Mouse (Mus musculus): ENCODE results near the gene Hepacam2.
A peak's percentile ranks its signal among the peaks of the same experiment; 100 is the strongest.
"Not testable (repeated sequence)": the region's sequence is repeated elsewhere in the genome, so short reads cannot be mapped to it uniquely, and the experiment has no call there.

The Hepacam2 gene

DNA sequence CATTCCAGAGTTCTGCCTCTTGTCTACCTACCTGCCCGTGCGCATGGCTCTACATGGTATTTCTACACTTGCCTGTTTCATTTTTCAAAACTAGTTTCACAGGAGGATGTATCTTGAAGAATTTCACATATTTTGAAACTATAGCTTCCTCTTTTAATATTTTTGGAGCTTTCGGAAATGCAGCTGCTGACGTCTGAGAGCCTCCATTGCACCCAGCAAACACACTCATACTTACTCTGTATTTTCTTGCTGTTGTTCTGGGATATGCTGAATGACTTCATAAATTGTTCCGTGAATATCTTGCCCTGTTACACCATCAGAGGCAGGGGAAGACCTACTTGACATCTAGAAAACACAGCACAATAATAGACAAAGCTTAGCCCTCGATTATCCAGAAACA lies 35.1 kb downstream of the Hepacam2 start:
- DNase-seq, result no peak

DNA sequence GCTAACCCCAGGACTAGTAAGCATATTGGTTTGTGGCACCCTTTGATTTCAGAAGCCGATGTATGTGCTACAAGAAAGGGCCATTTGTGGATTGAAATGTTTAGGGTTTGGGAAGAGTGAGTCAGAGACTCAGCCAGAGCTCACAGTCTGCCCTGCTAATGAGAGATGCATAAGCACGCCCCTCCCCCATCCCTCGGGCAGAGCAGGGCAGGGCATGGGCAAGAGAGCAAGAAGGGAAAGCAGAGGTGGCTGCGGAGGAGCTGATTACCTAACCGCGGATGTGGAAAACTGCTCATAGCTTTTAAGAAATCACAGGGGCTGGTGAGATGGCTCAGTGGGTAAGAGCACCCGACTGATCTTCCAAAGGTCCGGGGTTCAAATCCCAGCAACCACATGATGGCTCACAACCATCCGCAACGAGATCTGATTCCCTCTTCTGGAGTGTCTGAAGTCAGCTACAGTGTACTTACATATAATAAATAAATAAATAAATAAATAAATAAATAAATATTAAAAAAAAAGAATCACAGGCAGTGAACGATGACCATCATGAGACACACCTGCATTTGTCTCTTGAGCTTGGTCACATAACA lies 42.1 kb downstream of the Hepacam2 start:
- DNase-seq, result peak in 1 of 2 experiments; percentile 2

DNA sequence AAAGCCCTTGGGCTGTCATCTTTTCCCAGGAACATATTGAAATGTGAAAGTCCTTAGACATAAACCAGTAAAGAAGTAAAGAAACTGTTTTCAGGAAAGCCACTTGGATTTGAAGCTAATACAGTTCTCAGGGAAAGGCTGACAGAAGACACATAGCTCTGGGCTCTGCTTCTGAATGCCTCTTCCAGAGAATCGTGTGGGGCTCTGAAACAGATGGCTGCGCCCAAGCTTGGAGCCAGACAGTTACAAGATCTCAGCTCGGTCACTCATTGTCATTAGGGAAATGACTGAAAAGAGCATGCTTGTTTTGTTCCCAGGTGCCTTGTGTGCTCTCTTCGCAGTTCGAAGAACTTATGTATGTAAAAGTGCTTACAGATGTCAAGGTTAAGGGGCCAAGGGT lies 43.7 kb downstream of the Hepacam2 start:
- no peak for DNase-seq

DNA sequence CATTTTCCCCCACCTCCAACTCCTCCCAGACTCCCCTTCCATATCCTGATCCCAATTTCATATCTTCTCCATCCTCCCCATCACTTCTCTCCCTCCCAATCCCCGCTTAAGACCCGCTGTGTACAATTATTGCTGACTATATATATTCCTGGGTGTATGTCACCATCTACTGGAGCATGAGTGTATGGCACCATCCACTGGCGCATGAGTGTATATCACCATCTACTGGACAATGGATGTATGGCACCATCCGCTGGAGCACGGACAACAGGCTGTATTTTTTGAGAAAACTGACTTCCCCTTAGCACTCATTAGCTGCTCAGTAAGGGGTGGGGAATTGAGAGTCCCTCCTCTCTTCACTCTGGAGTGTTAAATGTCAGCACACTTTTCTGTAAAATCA lies 50.7 kb downstream of the Hepacam2 start:
- peak; percentile 32 to 54 for DNase-seq

DNA sequence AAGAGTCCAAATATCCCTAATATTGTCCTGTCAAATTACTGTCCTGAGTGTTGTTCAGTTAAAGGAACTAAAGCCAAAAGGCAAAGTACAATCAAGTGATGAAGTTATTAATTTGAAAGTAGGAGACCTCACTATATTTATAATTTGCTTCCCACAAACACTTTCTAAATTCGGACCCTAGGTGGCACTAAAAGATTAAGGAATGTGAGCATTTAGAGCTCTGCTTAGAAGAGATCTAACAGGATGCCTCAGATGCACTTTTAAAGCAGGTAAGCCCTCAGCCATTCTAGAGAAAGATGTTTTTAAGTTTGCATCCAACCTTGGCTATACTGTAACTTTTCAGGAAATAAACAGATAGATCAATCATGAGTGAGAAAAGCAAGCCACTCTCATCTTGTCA lies 54.2 kb downstream of the Hepacam2 start:
- no peak for DNase-seq

DNA sequence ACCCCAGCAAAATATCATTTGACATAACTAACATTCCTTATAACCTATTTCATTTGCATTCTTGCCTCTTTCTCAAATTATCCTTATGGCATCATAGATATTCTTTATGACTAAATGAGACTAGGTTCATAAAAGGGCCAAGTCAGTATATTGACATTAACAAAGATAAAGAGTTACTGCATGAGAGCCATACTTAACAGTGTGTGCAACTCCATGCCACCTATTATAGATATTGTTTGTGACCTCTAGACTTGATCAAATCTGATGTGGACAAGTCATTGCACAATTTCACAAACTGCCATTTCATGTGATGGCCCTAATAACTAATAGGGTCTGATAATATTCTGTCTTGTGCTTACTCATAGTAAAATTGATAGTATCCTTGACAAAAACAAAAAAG lies 62.0 kb downstream of the Hepacam2 start:
- no peak for DNase-seq

DNA sequence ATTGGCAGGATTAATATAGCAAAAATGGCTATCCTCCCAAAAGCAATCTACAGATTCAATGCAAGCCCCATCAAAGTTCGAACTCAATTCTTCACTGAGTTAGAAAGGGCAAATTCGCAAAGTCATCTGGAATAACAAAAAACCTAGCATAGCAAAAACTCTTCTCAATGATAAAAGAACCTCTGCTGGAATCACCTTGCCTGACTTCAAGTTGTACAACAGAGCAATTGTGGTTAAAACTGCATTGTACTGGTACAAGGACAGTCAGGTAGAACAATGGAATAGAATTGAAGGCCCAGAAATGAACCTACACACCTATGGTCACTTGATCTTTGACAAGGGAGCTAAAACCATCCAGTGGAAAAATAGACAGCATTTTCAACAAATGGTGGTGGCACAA lies 67.1 kb downstream of the Hepacam2 start:
- DNase-seq, result not testable (repeated sequence)

DNA sequence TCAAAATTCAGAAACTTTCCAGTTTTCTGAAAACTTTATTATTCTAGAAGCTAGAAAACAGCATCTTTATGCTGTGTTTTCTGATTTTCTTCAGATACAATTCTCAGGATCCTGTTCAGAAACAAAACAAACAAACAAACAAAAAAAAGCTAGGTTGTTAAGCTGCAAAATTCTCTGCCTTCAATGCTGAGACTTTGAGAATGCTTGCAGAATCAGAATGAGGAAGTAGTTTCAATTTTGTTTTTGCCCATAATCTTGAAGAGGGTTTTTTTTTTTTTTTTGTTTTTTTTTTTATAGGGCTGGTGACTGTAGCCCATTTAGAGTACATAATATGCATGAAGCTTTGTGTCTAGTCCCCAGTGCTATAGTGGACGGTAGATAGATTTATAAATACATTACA lies 71.1 kb downstream of the Hepacam2 start:
- DNase-seq, result no peak

DNA sequence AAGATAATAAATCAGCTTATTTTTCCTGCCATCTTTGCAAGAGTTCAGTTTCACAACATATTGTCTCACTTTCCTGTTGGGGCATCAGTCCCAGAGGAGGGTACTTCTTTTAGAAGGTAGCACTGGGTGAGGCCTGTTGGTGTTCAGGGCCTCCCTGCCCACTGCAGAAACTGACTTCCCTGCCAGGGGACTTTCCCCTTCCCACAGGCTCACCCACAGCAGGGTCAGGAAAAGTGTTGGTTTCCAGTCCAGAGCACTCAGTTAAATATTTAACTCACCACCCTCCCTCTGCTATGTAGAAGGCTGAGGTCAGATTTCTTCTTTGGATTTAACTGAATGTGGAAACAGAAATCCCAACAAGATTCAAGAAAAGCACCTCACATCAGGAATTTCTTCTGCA lies 72.8 kb downstream of the Hepacam2 start:
- DNase-seq, result not testable (repeated sequence)

DNA sequence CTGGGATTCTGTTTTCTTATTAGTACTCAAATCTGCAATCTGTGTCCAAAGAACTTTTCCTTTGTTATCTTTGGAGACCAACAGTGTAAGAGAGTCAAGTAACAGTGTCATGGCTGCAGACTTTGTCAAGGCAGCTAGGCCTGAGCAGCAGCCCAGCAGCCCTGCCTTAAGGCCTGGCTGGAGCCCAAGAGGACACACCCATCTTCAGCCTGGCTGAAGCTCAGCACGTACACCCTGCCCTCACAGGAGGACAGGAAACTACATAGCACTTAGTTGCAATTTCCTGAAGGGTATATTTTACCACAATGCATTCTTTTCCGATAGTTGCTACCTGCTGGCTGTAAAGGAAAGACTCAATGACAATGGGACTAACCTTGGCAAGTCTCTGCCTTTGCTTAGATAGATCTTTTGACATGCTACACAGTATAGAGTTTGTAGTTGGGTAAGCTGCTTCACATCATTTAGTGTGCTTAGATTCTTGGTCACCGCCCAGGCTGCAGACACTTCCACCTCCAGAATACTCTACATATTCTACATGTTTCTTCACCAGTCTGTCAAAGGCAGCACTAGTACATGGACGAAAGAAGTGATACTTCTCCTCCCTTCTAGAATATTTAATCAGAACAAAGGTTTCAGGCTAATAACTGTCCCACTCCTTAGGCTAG lies 73.4 kb downstream of the Hepacam2 start:
- not testable (repeated sequence) for DNase-seq

Data from cerebellum, adult 18-20 months (tissue).